Mouse (Mus musculus) ES-Bruce4 (cell line): ENCODE data around the gene Macrod2. TPM values are rescaled to one million over a fixed set of nuclear protein-coding genes. Genes with fewer than 3 reads are reported as not detected.
A peak's percentile ranks its signal among the peaks of the same experiment; 100 is the strongest.

Experiments used
- H3K27ac ChIP-seq: 2 replicates; pipeline ENCODE4 v1.5.1; 2012; ENCODE audit warnings: low read length, inconsistent platforms; ENCODE audit not compliant: insufficient read depth
- H3K27me3 ChIP-seq: 2 replicates; pipeline ENCODE4 v1.6.1; 2012; ENCODE audit warnings: mild to moderate bottlenecking, low read length, inconsistent platforms; ENCODE audit not compliant: control insufficient read depth, poor library complexity, insufficient read depth, severe bottlenecking
- H3K36me3 ChIP-seq: 2 replicates; pipeline ENCODE4 v1.6.1; 2012; ENCODE audit warnings: inconsistent platforms, mild to moderate bottlenecking, low read length, moderate library complexity; ENCODE audit not compliant: control insufficient read depth, poor library complexity, insufficient read depth, severe bottlenecking
- H3K4me1 ChIP-seq: one replicate; pipeline ENCODE4 v1.8.1; 2011; ENCODE audit warnings: low read length; ENCODE audit not compliant: control insufficient read depth, insufficient read depth
- H3K4me3 ChIP-seq: 2 replicates; pipeline ENCODE4 v1.5.1; 2011; ENCODE audit warnings: low read depth, mild to moderate bottlenecking, low read length
- H3K9ac ChIP-seq: 2 replicates; pipeline ENCODE4 v1.6.1; 2012; ENCODE audit warnings: low read depth, mild to moderate bottlenecking, inconsistent platforms; ENCODE audit not compliant: poor library complexity, severe bottlenecking
- H3K9me3 ChIP-seq: replicated peaks from 2 replicates; pipeline ENCODE4 v1.6.1; 2012; ENCODE audit warnings: mild to moderate bottlenecking, low read length, inconsistent platforms; ENCODE audit not compliant: control insufficient read depth, poor library complexity, insufficient read depth, severe bottlenecking
- CTCF ChIP-seq: IDR thresholded peaks from one replicate; pipeline ENCODE4 v1.8.1; 2011; ENCODE audit warnings: low read depth, low read length
- EP300 ChIP-seq: IDR thresholded peaks from 2 replicates; pipeline ENCODE4 v1.6.1; 2011; ENCODE audit warnings: low read depth, low read length; ENCODE audit not compliant: insufficient read depth
- POLR2A ChIP-seq: IDR thresholded peaks from one replicate; pipeline ENCODE4 v1.8.1; 2011; ENCODE audit warnings: low read length; ENCODE audit not compliant: insufficient read depth
- polyA plus RNA-seq: library from polyadenylated mRNA; stranded (reverse); fragments of >200 nt; gene quantifications from 2 replicates; pipeline ENCODE4 v1.2.4, GENCODE M21; 2011; ENCODE audit warnings: low read depth; ENCODE audit not compliant: missing spikeins, insufficient read depth, insufficient read length

Macrod2 gene
- polyA plus RNA-seq, 1 experiment = 11.9 TPM

DNA sequence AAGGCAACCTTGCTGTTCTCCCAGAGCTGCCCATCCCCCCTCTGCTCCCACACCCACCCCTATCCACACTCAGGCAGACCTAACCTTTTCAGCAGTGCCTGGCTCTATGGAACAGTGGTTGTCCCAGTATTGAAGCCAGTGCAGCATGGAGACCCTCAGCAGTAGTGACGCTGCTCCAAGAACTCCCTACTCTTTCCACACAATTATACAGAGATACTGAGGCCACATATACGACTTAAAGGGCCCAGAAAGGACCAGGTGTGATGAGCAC lies 1908.7 kb downstream of the Macrod2 start:
- Histone ChIP-seq H3K4me3 (no peak overlapping the region), H3K27me3 (no peaks in the 10 kb centered on the region), H3K36me3 (no peaks in the 10 kb centered on the region), H3K27ac (no peak overlapping the region), H3K4me1 (no peaks in the 10 kb centered on the region), H3K9ac (no peak overlapping the region), H3K9me3 (peaks cover 11% of the 10 kb centered on the region; the same call in 1 of the 2 replicates)
- TF ChIP-seq POLR2A (no peak), EP300 (no peak), CTCF (no peak)

DNA sequence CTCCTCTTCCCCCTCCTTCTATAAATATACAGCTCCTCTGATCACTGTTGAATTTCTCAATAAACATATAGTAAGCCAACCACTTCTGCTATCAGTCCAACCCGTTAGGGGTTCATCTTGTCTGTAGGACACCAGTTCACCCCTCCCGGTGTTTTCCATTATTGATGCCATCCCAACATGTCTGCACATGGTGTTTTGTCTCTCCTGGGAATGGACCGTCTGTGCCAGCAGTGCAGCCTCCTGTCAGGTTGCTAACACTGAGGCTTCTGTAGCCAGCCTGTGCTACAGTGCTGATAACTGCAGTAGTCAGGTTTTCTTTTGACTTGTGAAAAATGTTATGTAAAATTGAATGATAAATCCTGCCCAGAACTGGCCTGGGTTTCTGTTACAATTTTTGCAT lies 1928.0 kb downstream of the Macrod2 start:
- Histone ChIP-seq H3K9ac (no peak overlapping the region), H3K27ac (no peak overlapping the region), H3K36me3 (no peaks in the 10 kb centered on the region), H3K9me3 (no peaks in the 10 kb centered on the region), H3K4me3 (no peak overlapping the region), H3K4me1 (no peaks in the 10 kb centered on the region), H3K27me3 (no peaks in the 10 kb centered on the region)
- TF ChIP-seq POLR2A = no peak
- TF ChIP-seq CTCF = no peak
- TF ChIP-seq EP300 = no peak

DNA sequence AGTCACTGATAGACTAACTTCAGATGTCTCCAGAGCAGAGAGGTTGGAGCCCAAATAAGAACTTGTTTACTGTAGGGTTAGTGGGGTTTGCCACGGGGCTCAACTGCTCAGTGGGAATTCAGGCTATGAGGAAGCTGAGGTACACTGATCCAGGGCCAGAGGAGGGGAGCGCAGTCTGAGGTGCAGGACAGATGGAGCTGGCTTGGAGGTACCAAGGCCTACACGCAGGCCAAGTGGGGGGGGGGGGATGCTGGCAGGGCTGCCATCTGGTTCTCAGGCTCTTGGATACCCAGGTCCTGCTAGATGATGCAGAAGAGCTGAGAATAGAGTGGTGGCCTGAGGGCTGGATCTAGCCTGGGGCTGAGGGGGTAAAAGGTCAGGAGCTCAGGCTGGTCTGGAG lies 1931.6 kb downstream of the Macrod2 start:
- no peaks in the 10 kb centered on the region for H3K9me3 ChIP-seq
- TF ChIP-seq POLR2A (no peak), CTCF (no peak), EP300 (no peak)
- H3K9ac ChIP-seq = no peak overlapping the region
- H3K27me3 ChIP-seq = no peaks in the 10 kb centered on the region
- no peak overlapping the region for H3K27ac ChIP-seq
- no peaks in the 10 kb centered on the region for H3K4me1 ChIP-seq
- H3K36me3 ChIP-seq = no peaks in the 10 kb centered on the region
- no peak overlapping the region for H3K4me3 ChIP-seq

- H3K27me3 ChIP-seq = no peaks in the 10 kb centered on the region
- H3K36me3 ChIP-seq = no peaks in the 10 kb centered on the region
- no peak overlapping the region for H3K27ac ChIP-seq
- H3K9me3 ChIP-seq = no peaks in the 10 kb centered on the region
- H3K4me1 ChIP-seq = no peaks in the 10 kb centered on the region
- no peak overlapping the region for H3K4me3 ChIP-seq
- no peak overlapping the region for H3K9ac ChIP-seq
- TF ChIP-seq POLR2A (no peak), CTCF (no peak), EP300 (no peak)
These were observed 1934.7 kb downstream of the Macrod2 start for GRCm38 (mm10) chr2:142329761-142330160.

DNA sequence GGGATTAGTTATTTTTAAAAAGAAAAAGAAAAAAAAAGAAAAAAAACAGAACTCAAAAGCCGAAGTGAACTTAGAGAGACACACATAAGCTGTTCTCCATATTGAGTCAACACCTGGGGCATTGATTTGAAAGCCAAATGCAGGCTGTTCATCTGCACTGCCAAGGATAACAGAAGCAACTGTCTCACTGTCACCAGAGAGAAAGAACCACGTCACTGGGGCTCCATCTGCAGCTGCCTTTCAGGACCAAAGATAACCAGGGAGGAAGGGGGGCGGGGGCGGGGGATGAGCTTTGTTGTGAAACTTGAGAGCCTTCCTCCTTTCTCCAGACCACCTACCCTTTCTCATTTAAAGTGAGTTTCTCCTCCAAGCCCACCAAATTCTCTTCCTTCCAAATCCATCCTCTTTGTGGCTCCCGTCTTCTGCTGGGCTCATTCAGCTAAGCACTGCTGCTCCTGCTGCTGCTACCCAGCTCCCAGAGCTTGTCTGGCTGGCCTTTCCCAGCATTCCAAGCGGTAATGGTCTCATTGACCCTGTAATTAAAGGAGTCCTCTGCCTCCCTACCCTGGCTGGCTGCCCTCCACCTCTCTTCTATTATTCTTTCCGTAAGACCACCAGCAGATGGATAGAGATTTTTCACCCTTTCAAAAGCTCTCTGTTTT lies 1939.5 kb downstream of the Macrod2 start:
- no peak overlapping the region for H3K9ac ChIP-seq
- 0 out of 2 replicates have a peak, but pooled peaks have one; percentile 22 for TF ChIP-seq EP300
- TF ChIP-seq POLR2A = no peak
- TF ChIP-seq CTCF = no peak
- no peak overlapping the region for H3K4me3 ChIP-seq
- H3K27ac ChIP-seq = 0 out of 2 replicates have a peak overlapping the region, but pooled peaks have one; percentile 6
- H3K9me3 ChIP-seq = no peaks in the 10 kb centered on the region
- H3K36me3 ChIP-seq = no peaks in the 10 kb centered on the region
- H3K27me3 ChIP-seq = no peaks in the 10 kb centered on the region
- H3K4me1 ChIP-seq = no peaks in the 10 kb centered on the region

DNA sequence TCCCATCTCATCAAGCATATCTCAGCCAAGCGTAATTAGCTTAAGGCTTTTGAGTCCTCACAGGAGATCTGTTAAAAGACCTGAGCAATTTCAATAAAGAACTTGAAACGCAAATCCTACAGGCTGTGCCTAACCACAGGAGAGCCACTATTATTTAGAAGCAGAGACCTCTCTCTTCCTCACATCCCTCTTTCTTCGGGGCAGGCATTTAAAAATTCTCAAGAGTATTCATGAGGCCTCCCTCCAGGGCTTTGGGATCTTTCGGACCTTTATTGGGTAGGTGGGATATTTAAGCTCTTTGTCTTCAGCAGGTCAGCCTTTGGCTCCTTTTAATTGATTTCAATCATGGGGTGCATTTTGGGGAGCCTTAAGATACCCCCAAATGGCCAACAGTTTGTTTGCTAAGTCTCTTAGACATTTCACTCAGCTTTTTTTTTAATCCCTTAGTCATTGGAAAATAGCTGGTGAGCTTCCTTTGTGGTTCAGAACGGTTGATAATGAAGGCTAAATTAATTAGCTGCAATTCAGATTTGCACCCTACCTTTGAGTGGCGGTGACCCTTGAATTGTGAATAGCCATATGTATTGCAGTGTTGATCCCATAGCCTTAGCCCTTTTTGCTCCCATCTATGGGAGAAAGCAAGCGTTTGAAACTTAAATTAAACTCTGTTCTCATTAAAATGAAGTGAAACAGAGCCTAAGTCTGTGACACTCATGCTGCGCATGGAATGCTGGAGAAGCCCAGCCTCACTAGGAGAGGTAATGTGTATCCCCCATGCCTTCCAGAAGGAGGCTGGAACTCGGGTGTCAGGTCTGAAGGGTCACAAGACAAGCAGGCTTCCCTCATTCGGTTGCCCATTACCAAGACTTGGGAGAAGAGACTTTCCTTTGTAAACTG lies 1940.2 kb downstream of the Macrod2 start:
- no peak for TF ChIP-seq POLR2A
- TF ChIP-seq CTCF = no peak
- TF ChIP-seq EP300 = no peak
- Histone ChIP-seq H3K4me1 (no peaks in the 10 kb centered on the region), H3K9me3 (no peaks in the 10 kb centered on the region), H3K27ac (0 out of 2 replicates have a peak overlapping the region, but pooled peaks have one; percentile 6), H3K9ac (no peak overlapping the region), H3K36me3 (no peaks in the 10 kb centered on the region), H3K27me3 (no peaks in the 10 kb centered on the region), H3K4me3 (no peak overlapping the region)
